Mouse (Mus musculus) ES-E14 (cell line): ENCODE data around the gene Mettl21e.

Experiments used
- CHD2 ChIP-seq: IDR thresholded peaks from 2 replicates; pipeline ENCODE4 v1.6.1; 2014; ENCODE audit warnings: mild to moderate bottlenecking, low read depth, low read length, inconsistent platforms
- HCFC1 ChIP-seq: IDR thresholded peaks from 2 replicates; pipeline ENCODE4 v1.6.1; 2012; ENCODE audit warnings: low read length, inconsistent platforms, borderline replicate concordance; ENCODE audit not compliant: insufficient read depth
- ZC3H11A ChIP-seq: IDR thresholded peaks from 2 replicates; pipeline ENCODE4 v1.6.1; 2012; ENCODE audit warnings: low read depth, mild to moderate bottlenecking, inconsistent platforms, low read length, borderline replicate concordance
- ZNF384 ChIP-seq: IDR thresholded peaks from 2 replicates; pipeline ENCODE4 v1.6.1; 2012; ENCODE audit warnings: low read depth, low read length, inconsistent platforms

- TF ChIP-seq CHD2 (no peak), ZNF384 (no peak), ZC3H11A (no peak), HCFC1 (no peak)
Measured at GRCm38 (mm10) chr1:44216352-44217116, 2.2 kb downstream of the Mettl21e start.
